Mouse (Mus musculus) frontal cortex, postnatal 14 days (tissue): ENCODE data around the gene Cuedc2.

Source experiments
- DNase-seq, 2 experiments: peaks; one replicate each; pipeline ENCODE4 v3.0.0; 2022; ENCODE audit warnings: low spot score in 2 of 2

Cuedc2 gene

DNA sequence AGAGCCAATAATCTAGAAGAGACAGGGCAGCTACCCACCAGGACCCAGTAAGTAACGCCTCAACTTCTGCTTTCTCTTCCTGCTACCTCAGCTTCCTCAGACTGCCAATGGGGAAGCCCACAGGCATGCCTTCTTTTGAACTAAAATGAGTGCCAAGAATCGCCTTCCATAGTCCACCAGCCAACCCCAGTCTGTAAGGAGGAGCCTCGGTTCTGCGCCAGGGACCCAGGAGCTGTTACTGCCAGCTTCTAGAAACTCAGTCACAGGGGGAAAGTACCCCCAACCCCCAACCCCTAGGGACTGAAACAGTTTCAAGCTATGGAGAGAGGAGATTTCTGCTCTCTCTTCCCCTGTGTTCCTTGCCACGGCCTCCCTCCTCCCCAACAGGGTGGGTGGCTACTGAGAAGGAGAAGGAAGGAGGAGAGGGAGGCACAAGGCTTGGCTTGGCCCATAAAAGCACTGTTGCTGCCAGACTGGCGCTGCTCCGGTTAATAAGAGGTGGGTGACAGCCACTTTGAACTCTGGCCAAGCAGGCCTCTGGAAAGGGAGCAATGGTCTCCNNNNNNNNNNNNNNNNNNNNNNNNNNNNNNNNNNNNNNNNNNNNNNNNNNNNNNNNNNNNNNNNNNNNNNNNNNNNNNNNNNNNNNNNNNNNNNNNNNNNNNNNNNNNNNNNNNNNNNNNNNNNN lies 927 bp upstream of the Cuedc2 start:
- DNase-seq = no peak

DNA sequence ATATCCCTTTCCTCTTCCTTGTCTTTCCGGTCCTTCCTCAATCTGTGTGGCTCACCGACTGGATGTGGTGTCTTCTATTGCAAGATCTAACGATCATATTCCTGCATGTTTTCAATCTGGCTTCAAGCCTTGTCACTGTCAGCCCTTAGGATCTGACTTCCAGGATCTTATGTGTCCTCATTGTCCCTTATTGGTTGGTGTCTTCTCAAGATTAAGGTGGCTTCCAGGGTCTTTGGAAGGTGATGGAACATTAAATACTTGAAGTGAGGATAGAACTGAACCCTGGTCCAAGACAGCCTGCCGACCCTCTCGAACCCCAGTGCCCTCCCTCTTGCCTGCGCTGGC lies 412 bp upstream of the Cuedc2 start:
- no peak for DNase-seq

DNA sequence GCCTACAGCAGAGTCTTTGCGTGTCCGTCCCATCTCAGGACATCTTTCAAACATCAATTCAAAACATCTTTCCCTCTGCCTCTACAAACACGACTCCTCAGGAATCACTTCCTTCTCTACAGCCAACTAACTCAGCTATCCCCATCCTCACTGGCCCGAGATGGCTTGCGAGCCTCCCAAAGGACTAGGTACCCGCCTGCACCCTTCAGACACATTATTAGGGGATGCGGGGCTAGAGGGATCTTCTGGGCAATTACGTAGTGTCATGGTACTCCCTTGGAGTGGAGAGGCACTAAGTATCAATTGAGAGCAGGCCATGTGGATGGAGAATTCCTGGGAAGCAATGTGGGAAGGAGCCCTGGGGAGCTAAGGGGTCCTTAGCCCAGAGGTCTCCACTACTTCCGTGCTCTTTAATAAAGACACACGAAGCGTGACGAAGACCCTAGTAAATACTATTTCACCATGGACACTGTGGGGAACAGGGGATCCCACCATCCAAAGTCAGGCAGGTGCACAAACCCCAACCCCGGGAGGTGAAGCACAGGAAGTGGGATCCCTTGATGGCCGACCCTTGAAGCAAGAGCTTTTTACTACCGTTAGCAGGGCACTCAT lies 677 bp downstream of the Cuedc2 start:
- no peak for DNase-seq

DNA sequence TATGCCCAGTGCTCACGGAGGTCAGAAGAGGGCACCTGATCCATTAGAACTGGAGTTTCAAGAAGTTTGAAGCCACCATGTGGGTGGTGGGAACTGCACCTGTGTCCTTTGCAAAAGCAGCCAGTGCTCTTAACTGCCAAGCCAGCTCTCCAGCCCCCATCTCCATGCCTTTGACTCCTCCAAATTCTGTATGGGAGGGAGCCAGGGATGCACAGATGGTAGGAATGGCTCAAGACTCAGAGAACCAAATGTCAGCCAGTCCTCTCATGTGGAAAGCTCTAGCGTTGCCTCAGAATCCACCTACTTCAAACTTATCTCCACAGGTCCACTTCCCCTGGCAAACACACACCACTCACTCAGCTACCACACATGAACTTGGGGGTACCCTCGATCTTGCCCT lies 4.6 kb downstream of the Cuedc2 start:
- DNase-seq = no peak

DNA sequence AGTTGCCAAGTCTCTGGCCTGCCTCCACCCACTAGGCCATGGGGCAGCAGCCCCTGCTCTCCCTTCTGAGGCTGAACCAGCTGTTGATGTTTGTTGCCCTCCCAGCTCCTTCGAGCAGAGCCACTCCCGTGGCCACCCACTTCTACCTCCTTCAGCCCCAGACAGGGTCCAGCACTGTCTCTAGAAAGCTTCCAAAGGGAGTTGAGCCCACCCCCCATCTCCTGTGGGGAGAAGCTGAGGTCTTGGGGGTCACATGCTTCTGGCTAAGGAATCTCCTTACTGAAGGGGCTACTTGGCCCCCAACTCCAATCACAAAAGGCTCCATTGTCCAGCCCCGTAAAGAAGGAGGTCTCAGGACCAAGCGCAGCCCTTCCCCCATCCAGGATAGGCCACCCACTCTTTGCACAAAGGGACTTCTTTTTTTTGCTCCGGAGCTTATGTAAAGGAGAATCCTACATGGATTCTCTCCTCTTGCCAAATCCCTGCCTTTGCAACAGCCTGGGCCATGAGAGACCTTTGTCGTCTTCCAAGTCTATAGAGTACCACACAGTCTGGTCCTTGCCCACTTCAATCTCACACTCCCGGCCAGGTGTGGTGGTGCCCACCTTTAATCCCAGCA lies 5.7 kb downstream of the Cuedc2 start:
- no peak for DNase-seq

DNA sequence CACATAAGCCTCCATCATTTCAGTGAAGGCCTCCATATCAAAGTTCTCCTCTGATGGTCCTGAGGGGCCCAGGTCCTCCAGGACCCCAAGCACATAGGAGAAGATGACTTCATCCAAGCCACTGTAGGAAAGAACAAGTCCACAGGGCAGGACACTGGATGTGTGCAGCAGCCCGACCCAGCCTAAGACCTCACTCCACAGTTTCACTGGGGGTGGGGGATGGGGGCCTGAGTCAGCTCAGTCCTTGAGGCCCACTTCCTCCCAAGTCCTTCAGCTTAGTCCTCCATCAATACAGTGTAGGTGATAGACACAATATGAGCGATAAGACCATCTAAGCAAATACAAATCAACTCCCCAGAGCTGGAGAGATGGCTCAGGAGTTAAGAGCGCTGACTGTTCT lies 6.6 kb downstream of the Cuedc2 start:
- DNase-seq = no peak

DNA sequence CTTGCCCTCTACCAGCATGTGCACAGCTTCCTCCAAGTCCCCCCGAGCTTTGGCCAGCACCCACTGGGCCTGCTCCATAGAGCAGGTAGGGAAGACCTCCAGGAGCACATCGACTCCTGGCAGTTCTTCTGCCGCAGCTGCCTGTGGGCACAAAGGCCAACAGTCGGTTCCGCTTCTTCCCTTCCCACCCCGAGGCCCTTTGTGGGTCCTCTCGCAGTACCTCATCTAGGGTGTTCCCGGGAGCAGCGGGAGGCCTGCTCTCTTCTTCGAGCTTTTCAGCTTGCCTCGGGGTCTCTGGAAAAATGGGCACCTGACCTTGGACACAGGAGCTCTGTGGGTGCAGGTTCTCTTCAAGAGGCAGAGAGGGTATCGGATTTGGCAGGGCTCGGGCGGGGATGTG lies 7.2 kb downstream of the Cuedc2 start:
- DNase-seq = no peak

DNA sequence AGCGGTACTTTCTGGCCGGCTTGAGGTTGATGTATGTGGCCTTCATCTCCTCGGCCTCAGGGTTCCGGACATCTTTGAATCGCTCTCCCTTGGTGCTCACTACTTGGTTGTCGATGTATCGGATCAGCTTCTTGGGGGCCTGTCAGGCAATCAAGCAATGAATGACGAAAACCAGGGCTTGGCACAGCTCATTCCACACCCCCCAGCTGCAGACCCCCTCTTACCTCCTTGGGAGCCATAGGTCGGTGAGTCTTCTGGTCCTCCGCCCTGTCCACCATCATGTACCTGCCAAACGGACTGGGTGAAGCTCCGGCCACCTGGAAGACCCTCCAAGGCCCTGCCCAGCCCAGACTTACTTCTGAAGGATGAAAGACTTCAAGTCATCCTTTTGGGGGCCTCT lies 7.8 kb downstream of the Cuedc2 start:
- DNase-seq = no peak

DNA sequence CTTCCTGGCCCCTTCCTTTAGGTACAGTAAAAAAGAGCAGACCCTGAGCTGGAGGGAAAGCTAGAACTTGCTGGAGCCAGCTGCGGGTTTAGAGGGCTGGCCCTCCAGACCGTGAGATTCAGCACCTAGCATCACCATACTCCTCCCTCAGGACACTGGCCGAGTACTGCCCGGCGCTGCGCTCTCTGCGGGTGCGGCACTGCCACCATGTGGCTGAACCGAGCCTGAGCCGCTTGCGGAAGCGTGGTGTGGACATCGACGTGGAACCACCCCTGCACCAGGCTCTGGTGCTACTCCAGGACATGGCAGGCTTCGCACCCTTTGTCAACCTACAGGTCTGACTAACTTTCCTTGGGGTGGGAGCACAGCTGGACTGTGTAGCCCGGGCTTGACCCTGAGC lies 8.6 kb downstream of the Cuedc2 start:
- DNase-seq = peak; percentile 9 to 68

DNA sequence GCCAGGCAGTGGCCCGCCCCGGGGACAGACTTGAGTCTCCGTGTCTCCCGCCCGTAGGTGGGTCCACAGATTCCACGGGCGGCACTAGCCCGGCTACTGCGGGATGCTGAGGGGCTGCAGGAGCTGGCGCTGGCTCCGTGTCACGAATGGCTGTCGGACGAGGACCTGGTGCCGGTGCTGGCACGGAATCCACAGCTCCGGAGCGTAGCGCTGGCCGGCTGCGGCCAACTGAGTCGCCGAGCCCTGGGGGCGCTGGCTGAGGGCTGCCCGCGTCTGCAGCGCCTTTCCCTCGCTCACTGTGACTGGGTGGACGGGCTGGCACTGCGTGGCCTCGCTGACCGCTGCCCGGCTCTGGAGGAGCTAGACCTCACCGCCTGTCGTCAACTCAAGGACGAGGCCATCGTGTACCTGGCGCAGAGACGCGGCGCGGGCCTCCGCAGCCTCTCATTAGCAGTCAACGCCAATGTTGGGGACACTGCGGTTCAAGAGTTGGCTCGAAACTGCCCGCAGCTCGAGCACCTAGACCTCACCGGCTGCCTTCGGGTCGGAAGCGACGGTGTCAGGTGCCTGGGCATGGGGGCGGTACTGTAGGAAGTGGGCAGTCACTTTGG lies 9.4 kb downstream of the Cuedc2 start:
- DNase-seq = peak in 1 of 2 experiments; percentile 21

DNA sequence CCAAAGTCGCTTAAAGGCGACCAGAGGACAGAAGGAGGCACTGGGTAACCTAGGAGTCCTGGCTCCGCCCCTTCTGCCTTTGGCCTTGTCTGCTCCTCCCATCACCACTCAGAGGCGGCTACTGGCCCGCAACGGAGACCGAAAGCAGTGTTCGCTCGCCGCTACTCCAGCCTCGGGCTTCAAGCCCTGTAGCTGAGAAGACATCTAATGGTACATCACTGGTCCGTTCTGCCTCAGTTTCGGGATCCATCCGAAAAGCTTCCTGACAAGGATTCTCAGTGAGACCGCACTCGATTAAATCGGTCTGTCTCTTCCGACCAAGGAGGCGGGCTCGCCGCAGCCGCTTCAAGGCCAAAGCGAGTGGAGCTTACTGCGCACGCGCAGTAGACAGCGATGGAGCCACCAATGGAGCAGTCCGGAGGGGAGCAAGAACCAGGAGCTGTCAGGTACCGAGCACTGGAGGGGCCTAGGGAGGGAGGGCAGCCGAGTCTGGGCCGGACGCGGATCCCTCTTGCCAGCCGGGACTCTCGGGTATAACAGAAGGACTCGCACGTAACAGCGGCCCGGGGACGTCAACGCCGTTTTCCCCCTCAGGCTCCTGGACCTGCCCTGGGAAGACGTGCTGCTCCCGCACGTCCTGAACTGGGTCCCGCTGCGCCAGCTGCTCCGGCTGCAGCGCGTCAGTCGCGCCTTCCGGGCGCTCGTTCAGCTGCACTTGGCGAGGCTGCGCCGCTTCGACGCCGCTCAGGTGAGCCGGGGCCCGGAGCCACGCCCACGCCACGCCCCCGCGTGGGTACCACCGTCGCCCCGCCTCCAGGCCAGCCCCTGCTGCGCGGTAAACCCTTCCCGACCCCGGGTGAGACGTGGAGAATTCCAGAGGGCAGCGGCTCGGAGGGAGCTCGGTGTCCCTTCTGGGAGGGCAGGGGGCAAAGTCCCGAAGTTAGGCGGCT lies 10.1 kb downstream of the Cuedc2 start, which contains the start of gene Fbxl15:
TSS of gene Fbxl15 (plus strand) at position 104 of the 950 bp plus-strand sequence.
- DNase-seq = peak; percentile 95 to 96

DNA sequence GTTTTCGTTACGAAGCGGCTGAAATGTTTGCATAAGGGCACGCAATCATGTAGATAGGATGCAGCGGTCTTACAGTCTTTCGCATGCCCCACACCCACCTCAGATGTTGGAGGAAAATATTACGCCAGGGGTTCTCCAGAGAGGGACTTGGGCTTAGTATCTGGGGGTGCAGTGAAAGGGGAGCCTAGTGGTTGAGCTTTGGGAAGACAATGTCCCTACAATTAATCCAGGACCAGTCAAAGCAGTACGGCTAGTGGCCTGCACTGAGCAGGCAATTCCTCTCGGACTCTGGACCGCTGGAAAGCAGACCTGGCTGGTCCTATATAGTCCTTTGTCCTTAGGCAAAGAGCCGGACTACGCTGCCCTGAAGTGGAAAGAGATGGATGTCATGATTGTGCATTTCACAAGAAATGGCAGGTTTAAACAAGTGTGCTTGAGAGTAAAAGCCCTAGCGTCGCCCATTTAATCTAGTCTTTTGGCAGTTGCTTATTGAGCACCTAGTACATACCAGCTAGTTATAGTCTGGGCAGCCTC lies 10.9 kb downstream of the Cuedc2 start:
- peak in 1 of 2 experiments; percentile 5 for DNase-seq

DNA sequence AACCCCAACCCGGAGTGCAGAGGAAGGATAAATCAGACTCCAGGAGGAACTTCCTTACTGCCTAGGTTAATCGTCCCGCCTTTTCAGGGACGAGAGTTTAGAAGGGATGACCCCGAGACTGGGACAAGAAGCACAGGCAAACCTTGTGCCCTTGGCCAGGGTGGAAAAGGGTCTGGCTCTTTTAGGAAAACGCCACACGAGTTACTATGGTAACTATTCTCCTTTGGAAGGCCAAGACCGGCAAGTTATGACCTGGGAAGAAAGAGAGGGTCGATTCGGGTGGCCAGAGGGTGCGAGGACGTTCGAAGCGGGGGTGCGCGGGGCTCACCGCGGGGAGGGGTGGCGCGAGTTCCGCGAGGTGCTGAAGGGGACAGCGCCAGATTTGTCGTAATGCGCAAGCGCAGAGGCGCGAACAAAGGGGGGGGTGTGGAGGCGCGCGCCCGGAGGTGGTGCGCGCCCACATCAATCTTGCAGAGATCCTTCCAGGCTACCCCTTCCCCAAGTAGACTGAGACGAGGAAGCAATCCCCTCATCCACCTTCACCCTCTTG lies 11.7 kb downstream of the Cuedc2 start, which contains the start of gene Psd:
TSS of gene Psd (minus strand) at position 401 of the 550 bp plus-strand sequence.
- DNase-seq = peak; percentile 56 to 61

DNA sequence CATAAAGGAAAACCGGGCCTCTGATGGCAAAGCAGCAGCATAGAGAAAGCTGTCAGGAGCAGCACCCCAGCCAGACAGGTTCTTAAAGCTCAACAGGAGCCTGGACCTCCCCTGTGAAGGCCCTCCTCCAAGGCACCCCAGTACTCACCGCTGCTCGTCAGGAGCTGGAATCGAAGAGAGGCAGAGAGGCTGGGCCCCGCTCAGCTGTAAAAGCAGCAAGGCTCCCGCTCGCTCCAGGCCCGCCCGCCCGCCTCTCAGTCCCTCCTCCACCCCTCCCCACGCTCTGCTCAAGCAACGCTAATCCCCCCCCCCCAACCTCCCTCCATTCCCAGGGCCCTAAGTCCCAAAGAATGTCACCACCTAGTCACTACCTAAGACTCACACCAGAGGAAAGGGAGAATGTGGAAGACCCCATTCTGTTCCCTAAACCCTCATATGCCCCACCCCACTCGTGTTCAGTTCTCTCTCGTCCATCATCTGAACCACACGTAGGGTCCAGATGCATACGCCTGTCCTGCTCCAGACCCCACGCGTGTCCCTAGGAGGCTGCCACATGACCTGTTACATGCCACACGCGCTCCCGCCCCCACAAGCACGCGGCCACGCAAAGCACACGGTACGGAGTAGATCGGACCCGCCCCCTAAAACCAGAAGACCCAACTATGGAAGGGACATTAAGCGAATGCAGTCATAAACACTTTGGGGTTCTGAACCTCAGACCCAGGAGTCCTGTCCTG lies 12.3 kb downstream of the Cuedc2 start:
- no peak for DNase-seq

DNA sequence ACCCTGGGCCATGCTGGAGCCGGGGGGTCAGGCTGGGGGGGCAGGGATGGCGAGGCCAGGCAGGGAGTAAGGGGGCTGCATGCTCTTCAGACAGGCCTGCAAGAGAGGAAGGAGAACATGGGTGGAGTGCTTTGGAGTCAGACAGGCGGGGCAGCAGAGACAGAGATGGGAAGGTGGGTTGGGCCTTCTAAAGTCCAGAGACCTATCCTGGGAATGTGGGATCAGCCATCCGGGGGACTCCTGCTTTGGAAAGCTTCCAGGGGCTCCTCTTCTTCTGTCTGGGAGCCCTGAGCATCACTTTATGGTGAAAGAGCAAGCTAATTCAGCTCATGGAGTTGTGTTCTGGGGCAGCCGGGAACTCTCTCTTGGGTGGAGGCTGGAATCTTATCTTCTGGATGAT lies 13.6 kb downstream of the Cuedc2 start:
- DNase-seq = no peak

DNA sequence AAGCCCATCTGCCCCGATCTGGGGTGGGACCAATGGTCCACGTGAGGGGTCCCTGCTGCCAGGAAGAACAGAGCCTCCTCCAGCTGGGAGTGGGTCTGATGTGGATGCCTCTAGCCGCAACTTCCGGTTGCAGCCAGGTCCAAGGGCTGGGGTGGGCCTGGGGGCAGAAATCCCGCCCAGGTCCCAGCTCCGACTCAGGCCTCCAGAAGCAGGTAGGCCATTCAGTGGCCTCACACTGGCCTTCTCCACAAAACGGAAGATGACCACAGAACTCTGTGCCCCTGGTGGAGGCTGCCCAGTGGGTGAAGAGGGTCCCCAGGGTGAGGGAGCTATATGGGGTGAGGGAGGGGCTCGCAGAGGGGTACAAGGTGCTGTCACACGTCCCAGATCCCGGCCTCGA lies 14.1 kb downstream of the Cuedc2 start:
- no peak for DNase-seq

DNA sequence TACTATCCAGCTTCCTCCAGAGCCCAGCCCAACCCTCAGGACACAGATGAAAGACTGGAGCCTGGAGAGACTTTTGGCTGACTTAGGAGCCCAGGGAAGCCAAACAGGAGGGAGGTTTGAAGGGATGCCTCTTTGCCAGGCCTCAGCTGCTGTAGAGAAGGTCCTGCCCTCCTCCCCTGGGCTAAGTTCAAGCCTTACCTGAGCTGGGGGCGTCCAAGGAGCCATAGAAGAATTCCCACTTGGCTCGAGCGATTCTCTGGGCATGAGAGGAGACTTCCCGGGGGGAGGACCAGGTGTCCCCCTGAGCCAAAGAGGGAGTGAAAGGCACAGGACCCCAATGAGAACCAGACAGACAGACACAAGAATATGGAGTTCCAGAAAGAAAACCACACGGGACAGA lies 14.8 kb downstream of the Cuedc2 start:
- no peak for DNase-seq

DNA sequence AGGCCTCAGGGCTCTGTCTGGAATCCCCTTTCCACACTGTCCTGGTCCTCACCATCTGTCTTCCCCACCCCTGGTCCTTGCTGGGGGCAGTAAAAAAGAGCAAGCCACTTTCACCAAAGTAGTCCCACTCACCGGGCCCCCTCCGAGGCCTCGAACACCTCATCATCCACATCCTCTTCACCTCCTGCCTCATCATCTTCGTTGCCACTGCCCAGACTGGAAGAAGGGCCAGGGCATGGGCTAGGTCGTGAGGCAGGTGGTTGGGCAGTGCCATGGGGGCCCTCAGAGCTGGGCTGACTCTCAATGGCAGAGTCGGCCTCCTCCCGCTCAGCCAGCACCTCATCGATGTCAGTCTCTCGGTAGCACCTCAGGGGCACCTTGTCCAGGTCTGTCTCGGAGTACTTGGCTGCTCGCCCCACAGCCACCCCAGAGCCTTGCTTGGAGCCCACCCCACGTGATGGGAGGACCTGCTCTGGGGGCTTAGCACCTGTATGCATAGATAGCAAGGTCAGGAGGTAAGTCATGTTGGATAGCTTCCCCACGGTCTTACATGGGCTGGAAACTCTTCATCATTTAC lies 15.4 kb downstream of the Cuedc2 start:
- no peak for DNase-seq

DNA sequence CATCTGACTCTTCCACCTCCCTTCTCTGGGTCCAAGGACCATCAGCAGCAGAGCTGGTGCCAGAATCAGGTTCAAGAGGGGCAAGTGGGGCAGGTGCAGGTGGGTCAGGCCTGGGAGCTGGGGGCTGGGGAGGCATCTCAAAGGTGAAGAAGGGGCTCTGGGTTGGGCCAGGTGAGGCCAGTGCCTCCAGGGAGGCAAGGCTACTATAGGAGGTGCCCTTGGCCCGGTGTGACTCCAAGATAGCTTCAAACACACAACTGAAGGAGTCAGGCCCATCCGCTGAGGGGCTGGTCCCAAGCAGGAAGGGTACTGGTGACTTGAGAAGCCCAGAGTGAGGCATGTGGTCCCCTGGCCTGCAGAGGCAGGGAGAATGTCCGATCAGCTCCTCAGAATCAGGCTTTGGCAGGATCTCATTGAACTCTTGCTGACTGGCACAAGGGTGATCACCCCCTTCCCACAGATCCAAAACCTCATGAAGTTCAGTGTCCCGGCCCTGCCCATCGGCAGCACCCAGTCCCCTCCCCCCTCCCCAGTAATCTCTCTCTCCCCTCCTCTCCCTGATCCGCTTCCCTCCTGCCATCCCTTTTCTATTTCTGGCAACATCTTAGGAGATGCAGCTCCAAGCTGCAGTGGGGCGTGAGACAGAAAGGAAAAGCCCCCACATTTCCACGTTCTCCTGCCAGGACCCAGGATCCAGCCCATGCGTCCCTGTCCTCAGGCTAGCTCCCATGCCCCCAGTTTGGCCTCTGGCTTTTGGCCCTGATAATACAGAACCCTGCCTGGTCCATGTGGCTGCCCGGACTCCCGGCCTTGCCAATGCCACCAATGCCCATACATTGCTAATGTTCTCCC lies 16.1 kb downstream of the Cuedc2 start:
- DNase-seq = no peak
